Mouse (Mus musculus) hindbrain, embryonic 15.5 days (tissue): ENCODE measurements around the gene Rerg. TPM values are rescaled to one million over a fixed set of nuclear protein-coding genes. Genes with fewer than 3 reads are reported as not detected.

Experiments used
- ATAC-seq: fragments of 200-750 bp; cut with Nextera tagmentation; 2 replicates; pipeline ENCODE4 v1.8.0; 2017; ENCODE audit warnings: low read depth, moderate number of reproducible peaks, moderate TSS enrichment; ENCODE audit not compliant: low FRiP score
- H3K27ac ChIP-seq: fragments of 300-500 bp; sonication (generic); replicated peaks from 2 replicates; pipeline ENCODE4 v1.5.1; 2015; ENCODE audit warnings: mild to moderate bottlenecking, inconsistent platforms
- H3K27me3 ChIP-seq: fragments of 300-500 bp; sonication (generic); 2 replicates; pipeline ENCODE4 v1.6.1; 2015; ENCODE audit warnings: control low read depth, inconsistent platforms
- H3K36me3 ChIP-seq: fragments of 300-500 bp; sonication (generic); 2 replicates; pipeline ENCODE4 v1.6.1; 2015; ENCODE audit warnings: control low read depth, inconsistent platforms
- H3K4me1 ChIP-seq: fragments of 300-500 bp; sonication (generic); replicated peaks from 2 replicates; pipeline ENCODE4 v1.6.1; 2015; ENCODE audit warnings: control low read depth, inconsistent platforms
- H3K4me2 ChIP-seq: fragments of 300-500 bp; sonication (generic); 2 replicates; pipeline ENCODE4 v1.6.1; 2015; ENCODE audit warnings: moderate library complexity, mild to moderate bottlenecking, inconsistent platforms
- H3K4me3 ChIP-seq: fragments of 300-500 bp; sonication (generic); 2 replicates; pipeline ENCODE4 v1.5.1; 2015; ENCODE audit warnings: mild to moderate bottlenecking, inconsistent platforms
- H3K9ac ChIP-seq: fragments of 300-500 bp; sonication (generic); 2 replicates; pipeline ENCODE4 v1.6.1; 2015; ENCODE audit warnings: inconsistent platforms
- H3K9me3 ChIP-seq: fragments of 300-500 bp; sonication (generic); 2 replicates; pipeline ENCODE4 v1.6.1; 2016; ENCODE audit warnings: control low read depth, inconsistent platforms
- WGBS: fragments of 180-500 bp; shearing (Covaris S2); methylation state at CpG from one replicate; pipeline ENCODE4 v1.1.7; 2015; 5-methylcytosine and 5-hydroxymethylcytosine counted together
- polyA plus RNA-seq: library from polyadenylated mRNA; unstranded; fragments of >200 nt; fragmentation: Nextera tagmentation; extraction: Ambion mirVana; gene quantifications from 2 replicates; pipeline ENCODE4 v1.2.1, GENCODE M21; 2015

Rerg gene
- polyA plus RNA-seq, 1 experiment from 2014 or later, result 7.5 TPM

- H3K27ac ChIP-seq, result no peak overlapping the region
- H3K4me3 ChIP-seq, result no peak overlapping the region
- H3K4me2 ChIP-seq, result no peak overlapping the region
- ATAC-seq, result no peak
- no peaks in the 10 kb centered on the region for H3K9me3 ChIP-seq
- no peaks in the 10 kb centered on the region for H3K27me3 ChIP-seq
- H3K36me3 ChIP-seq, result no peaks in the 10 kb centered on the region
- no peak overlapping the region for H3K9ac ChIP-seq
- WGBS, result 88% methylated on average over 2 of the region's 2 CpGs
- no peaks in the 10 kb centered on the region for H3K4me1 ChIP-seq
Observed at GRCm38 (mm10) chr6:137024541-137024940, 145.8 kb downstream of the Rerg start.

DNA sequence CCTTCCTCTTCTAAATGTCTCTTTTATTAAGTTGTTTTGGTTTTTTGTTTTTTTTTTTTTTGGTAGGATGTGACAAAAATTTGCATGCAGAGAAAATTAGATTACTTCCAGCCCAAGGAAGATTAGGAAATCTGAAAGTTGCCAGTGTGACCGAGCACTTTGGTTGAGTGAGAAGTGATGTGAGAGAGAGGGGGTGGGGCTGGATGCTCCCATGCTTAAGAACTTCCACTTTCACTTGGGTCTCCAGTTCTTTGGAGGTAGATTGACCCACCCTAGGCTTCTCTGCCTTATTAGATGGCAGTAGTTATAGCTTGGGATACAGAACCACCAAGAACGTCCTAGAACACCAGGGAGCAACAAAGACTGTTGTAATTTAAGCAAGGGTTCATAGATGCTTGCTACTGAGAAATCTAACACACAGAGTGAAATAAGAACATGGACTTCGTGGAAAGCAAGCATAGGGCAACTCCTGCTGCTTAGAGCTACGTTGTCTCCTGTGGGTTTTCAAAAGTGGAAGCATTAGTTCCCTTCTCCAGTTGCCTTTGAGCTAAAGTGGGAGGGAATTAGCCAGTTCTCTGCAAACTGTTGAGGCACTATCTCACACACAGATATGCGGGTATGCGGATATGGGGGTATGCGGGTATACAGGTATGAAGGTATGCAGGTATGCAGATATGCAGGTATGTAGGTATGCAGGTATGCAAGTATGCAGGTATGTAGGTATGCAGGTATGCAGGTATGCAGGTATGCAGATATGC is 152.9 kb downstream of the Rerg start:
- WGBS, result 87% methylated on average over 7 of the region's 7 CpGs
- Histone ChIP-seq H3K4me1 (no peaks in the 10 kb centered on the region), H3K9me3 (no peaks in the 10 kb centered on the region), H3K27ac (no peak overlapping the region), H3K4me3 (no peak overlapping the region), H3K36me3 (no peaks in the 10 kb centered on the region), H3K27me3 (no peaks in the 10 kb centered on the region), H3K4me2 (no peak overlapping the region), H3K9ac (no peak overlapping the region)
- no peak for ATAC-seq

DNA sequence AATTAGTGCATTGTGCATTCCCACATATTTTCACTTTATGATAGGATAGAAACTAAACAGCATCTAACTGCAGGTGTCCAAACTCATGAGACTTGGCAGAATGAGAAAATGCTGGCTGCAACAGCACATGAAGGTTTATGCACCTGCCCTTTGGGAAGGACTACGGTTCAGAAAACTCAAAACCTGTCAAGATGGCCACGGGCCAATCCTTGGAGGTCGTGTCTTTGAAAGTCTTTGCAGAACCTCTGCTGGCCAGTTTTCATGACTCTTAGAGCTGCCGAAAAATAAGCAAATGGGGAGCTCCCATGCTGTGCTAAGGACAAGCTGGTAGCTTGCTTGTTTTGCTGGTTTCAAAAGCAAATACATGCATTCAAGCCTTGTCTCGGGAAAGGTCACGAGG is 156.0 kb downstream of the Rerg start:
- no peaks in the 10 kb centered on the region for H3K4me1 ChIP-seq
- no peak overlapping the region for H3K27ac ChIP-seq
- 59% methylated on average over 6 of the region's 6 CpGs for WGBS
- no peak overlapping the region for H3K4me3 ChIP-seq
- H3K4me2 ChIP-seq, result no peak overlapping the region
- H3K9ac ChIP-seq, result no peak overlapping the region
- no peak for ATAC-seq
- no peaks in the 10 kb centered on the region for H3K36me3 ChIP-seq
- no peaks in the 10 kb centered on the region for H3K9me3 ChIP-seq
- H3K27me3 ChIP-seq, result no peaks in the 10 kb centered on the region

GRCm38 (mm10) chr6:137011187-137011586 is 159.1 kb downstream of the Rerg start:
- H3K4me2 ChIP-seq, result no peak overlapping the region
- no peak overlapping the region for H3K27ac ChIP-seq
- no peaks in the 10 kb centered on the region for H3K36me3 ChIP-seq
- H3K4me3 ChIP-seq, result no peak overlapping the region
- WGBS, result 91% methylated on average over 5 of the region's 5 CpGs
- no peak for ATAC-seq
- H3K9me3 ChIP-seq, result no peaks in the 10 kb centered on the region
- H3K4me1 ChIP-seq, result no peaks in the 10 kb centered on the region
- no peak overlapping the region for H3K9ac ChIP-seq
- H3K27me3 ChIP-seq, result no peaks in the 10 kb centered on the region

Other genes starting within 250 kb of the Rerg start
- gene Erp27, start 248.3 kb downstream of the Rerg start, polyA plus RNA-seq, result not detected in 2 replicates
- gene Pde6h, start 246.7 kb downstream of the Rerg start, polyA plus RNA-seq, result 0.07 and 1.1 TPM in 2 replicates
- 14.0 and 16.7 TPM in 2 replicates for gene Arhgdib, start 228.6 kb downstream of the Rerg start, polyA plus RNA-seq
- 44.8 and 48.9 TPM in 2 replicates for gene Ptpro, start 81.8 kb upstream of the Rerg start, polyA plus RNA-seq